Mouse (Mus musculus) splenic B cell, adult 2 months (primary cell): ENCODE data around the gene Vipr1.
"Not testable (repeated sequence)": the region's sequence is repeated elsewhere in the genome, so short reads cannot be mapped to it uniquely, and the experiment has no call there.

Source experiments
- DNase-seq: peaks from one replicate; pipeline ENCODE4 v3.0.0-alpha.2; 2011; ENCODE audit warnings: low read depth, low spot score
- H3K27me3 ChIP-seq: 2 replicates; pipeline ENCODE4 v1.6.1; 2012; ENCODE audit warnings: mild to moderate bottlenecking, low read length, moderate library complexity, mixed read lengths; ENCODE audit not compliant: control insufficient read depth, poor library complexity, insufficient read depth, severe bottlenecking
- H3K36me3 ChIP-seq: 2 replicates; pipeline ENCODE4 v1.6.1; 2012; ENCODE audit warnings: mild to moderate bottlenecking, low read length, moderate library complexity, mixed read lengths; ENCODE audit not compliant: control insufficient read depth, poor library complexity, insufficient read depth, severe bottlenecking

The Vipr1 gene

DNA sequence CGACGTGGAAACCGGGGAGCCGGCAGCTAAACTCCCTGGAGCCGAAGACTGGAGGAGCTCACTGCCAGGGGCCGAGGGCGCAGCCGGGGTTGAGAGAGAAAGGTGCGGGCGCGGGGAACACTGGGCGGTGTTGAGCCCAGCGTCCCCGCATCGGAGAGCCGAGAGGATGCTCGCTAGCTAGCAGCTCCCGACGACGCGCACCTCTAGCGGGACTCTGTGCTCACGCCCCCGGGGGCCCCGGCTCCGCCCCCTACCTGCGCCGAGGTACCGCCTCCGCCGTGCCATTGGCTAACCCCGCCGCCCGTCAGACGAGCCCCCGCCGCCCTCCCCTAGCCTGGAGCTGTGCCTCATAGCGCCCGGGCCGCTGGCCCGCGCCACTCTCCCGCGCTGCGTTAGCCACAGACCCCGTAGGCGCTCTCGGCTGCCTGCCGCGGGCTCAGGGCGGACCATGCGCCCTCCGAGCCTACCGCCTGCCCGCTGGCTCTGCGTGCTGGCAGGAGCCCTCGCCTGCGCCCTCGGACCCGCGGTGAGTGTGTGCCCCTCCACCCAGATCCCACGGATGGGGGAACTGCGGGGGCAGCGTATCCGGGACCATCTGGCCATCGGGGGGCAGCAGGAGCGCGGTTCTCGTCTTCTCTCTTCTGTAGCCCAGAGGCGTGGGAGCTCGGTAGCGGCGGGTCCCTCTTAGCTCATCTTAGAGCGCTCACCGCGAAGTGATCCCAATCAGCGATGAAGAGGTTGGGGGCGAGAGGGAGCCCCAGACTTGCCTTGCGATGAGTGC is at the start of gene Vipr1:
Vipr1 (plus strand) TSS at position 316 of the 781 bp plus-strand sequence.
- Histone ChIP-seq H3K36me3 (no peaks in the 10 kb centered on the region), H3K27me3 (no peaks in the 10 kb centered on the region)
- peak; percentile 71 for DNase-seq

GRCm38 (mm10) chr9:121592948-121593550 is 49.5 kb upstream of the Vipr1 start:
- H3K27me3 ChIP-seq: no peaks in the 10 kb centered on the region
- no peaks in the 10 kb centered on the region for H3K36me3 ChIP-seq
- DNase-seq: no peak

DNA sequence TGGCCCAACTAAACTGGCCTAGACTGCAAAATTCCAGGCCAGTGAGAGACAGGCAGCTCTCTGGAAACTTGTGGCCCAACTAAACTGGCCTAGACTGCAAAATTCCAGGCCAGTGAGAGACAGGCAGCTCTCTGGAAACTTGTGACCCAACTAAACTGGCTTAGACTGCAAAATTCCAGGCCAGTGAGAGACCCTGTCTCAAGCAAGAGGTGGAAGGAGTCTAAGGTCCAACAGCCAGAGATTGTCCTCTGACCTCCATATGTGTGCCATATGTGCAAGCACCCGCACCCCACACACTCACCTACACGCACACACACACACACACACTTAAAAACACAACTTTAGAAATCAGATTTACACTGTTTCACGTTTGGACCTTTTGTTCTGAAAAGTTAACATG is 48.7 kb upstream of the Vipr1 start:
- not testable (repeated sequence) for H3K36me3 ChIP-seq, H3K27me3 ChIP-seq, DNase-seq

DNA sequence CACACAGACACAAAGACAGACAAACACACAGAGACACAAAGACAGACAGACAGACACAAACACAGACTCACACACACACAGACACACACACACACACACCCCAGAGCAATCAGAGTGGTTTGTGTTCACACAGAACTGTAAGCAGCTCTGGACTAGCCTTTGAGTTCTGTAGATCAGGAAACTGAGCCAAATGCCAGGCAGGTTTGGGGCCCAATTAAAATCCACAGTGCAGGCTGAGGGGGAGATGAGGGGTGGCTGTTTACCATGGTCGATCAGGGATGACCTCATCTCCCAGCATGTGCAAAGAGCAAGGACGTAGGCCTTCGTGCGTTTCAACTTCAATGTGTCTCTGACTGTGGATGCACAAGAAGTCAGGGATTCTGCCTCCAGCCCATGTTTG is 47.7 kb upstream of the Vipr1 start:
- DNase-seq: no peak
- no peaks in the 10 kb centered on the region for H3K27me3 ChIP-seq
- H3K36me3 ChIP-seq: no peaks in the 10 kb centered on the region

GRCm38 (mm10) chr9:121598106-121598505 is 44.4 kb upstream of the Vipr1 start:
- H3K36me3 ChIP-seq: no peaks in the 10 kb centered on the region
- no peaks in the 10 kb centered on the region for H3K27me3 ChIP-seq
- DNase-seq: no peak

GRCm38 (mm10) chr9:121599551-121599950 is 43.0 kb upstream of the Vipr1 start:
- Histone ChIP-seq H3K27me3 (no peaks in the 10 kb centered on the region), H3K36me3 (no peaks in the 10 kb centered on the region)
- no peak for DNase-seq

GRCm38 (mm10) chr9:121600201-121600860 is 42.2 kb upstream of the Vipr1 start:
- Histone ChIP-seq H3K36me3 (no peaks in the 10 kb centered on the region), H3K27me3 (no peaks in the 10 kb centered on the region)
- no peak for DNase-seq

DNA sequence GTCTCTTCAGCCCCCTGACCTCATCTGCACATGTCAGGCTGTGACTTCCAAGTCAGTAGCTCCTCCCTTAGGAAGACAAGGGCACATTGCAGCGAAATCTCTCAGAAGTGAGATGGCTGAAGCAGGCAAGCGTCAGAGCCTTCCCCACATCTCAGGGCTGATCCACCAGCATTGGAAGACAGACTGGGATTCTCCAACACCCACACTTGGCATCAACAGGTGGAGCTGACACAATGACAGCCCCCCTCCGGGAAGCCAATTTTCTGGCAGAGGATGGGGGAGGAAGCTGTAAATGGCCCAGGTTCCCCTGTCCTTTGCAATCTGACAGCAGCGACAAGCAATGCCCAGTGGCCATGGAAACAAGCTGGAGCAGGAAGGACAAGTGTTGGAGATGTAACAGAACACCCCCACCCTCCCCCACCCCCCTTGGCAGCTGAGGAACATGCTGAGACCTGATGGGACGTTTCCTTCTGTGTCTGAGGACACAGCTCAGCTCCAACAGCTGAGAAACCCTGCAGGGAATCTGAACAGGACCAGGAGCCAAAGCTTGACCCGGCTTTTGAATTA is 41.6 kb upstream of the Vipr1 start:
- H3K36me3 ChIP-seq: no peaks in the 10 kb centered on the region
- DNase-seq: no peak
- no peaks in the 10 kb centered on the region for H3K27me3 ChIP-seq

GRCm38 (mm10) chr9:121602381-121602780 is 40.1 kb upstream of the Vipr1 start:
- Histone ChIP-seq H3K36me3 (no peaks in the 10 kb centered on the region), H3K27me3 (no peaks in the 10 kb centered on the region)
- no peak for DNase-seq

GRCm38 (mm10) chr9:121605414-121606278 is 36.9 kb upstream of the Vipr1 start:
- Histone ChIP-seq H3K36me3 (no peaks in the 10 kb centered on the region), H3K27me3 (no peaks in the 10 kb centered on the region)
- peak; percentile 64 for DNase-seq

DNA sequence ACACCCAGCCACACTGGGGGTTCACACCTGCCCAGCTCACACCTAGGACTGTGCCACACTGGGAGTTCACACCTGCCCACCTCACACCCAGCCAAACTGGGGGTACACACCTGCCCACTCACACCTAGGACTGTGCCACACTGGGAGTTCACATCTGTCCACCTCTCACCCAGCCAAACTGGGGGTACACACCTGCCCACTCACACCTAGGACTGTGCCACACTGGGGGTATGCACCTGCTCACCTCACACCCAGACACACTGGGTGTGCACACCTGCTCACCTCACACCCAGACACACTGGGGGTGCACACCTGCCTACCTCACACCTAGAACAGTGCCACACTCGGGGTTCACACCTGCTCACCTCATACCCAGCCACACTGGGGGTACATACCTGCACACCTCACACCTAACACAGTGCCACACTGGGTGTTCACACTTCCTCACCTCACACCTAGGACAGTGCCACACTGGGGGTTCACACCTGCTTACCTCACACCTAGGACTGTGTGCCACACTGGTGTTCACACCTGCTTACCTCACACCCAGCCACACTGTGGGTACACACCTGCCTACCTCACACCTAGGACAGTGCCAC is 35.9 kb upstream of the Vipr1 start:
- no peaks in the 10 kb centered on the region for H3K36me3 ChIP-seq
- no peak for DNase-seq
- no peaks in the 10 kb centered on the region for H3K27me3 ChIP-seq

DNA sequence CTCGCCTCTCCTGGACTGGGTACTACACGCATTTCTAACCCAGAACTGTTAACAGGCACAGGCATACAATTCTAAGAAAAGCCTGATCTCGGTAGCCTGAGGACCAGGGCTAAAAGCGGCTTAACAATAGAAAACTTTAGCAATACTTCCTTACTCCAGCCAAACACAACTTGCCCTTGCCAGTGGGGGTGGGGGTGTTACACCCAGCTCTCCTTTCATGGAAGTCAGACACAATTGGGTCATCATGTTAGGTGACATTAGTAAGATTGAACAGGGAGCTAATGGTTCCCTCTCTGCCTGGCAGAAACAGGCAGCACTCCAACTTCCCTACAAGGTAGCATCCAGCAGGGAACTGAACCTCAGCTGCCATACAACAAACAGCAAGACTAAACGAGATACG is 33.1 kb upstream of the Vipr1 start:
- no peak for DNase-seq
- H3K27me3 ChIP-seq: no peaks in the 10 kb centered on the region
- H3K36me3 ChIP-seq: no peaks in the 10 kb centered on the region

GRCm38 (mm10) chr9:121613192-121613591 is 29.3 kb upstream of the Vipr1 start:
- no peak for DNase-seq
- H3K27me3 ChIP-seq: no peaks in the 10 kb centered on the region

DNA sequence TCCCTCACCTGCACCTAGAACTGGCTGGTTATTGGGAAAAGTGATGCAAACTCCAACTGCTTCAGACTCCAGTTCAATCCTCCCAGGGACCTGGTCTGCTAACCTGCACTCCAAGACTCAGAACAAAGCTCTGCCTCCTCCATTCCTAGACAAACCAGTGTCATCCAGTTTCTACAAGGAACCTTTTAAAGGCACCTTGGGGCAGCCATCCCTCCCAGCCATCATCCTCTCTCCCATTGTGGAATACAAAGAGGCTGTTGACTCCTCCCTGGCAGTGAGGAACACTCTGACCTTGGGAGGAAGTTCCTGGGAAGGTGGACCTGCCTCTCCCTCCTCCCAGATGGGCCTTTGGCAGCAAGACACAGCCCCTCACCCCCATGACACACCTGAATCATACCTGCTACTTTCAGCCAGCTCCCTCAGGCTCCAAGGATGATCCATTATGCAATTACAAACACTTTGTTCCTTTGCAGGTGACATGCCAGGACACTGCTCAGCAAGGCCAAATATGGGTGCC is 28.2 kb upstream of the Vipr1 start:
- DNase-seq: no peak

More at GRCm38 (mm10) chr9:121613192-121613591, 29.3 kb upstream of the Vipr1 start:
- no peaks in the 10 kb centered on the region; the same call in 1 of the 2 replicates for H3K36me3 ChIP-seq

More for the DNA sequence above, 28.2 kb upstream of the Vipr1 start:
- H3K36me3 ChIP-seq: no peaks in the 10 kb centered on the region; the same call in 1 of the 2 replicates
- H3K27me3 ChIP-seq: no peaks in the 10 kb centered on the region
